Mouse (Mus musculus): ENCODE data around the gene Hyal4.

Hyal4 gene

GRCm38 (mm10) chr6:24748029-24748428 is at the start of gene Hyal4:
Gene Hyal4, plus strand, starts transcription at chr6:24748329.
- no peak for DNase-seq (ENCODE audit: low spot score)

- DNase-seq (ENCODE audit: low spot score) = no peak
Observed at GRCm38 (mm10) chr6:24707090-24707489, 41.0 kb upstream of the Hyal4 start.

GRCm38 (mm10) chr6:24707499-24707898 is 40.6 kb upstream of the Hyal4 start:
- no peak for DNase-seq (ENCODE audit: low spot score)

GRCm38 (mm10) chr6:24721317-24722099 is 26.6 kb upstream of the Hyal4 start:
- peak; percentile 38 for DNase-seq (ENCODE audit: low spot score)

GRCm38 (mm10) chr6:24728130-24728529 is 20.0 kb upstream of the Hyal4 start:
- no peak for DNase-seq (ENCODE audit: low spot score)

GRCm38 (mm10) chr6:24732945-24733344 is 15.2 kb upstream of the Hyal4 start, which contains the start of gene Hyal6:
Gene Hyal6, plus strand, starts transcription at chr6:24733245.
- no peak for DNase-seq (ENCODE audit: low spot score)

- no peak for DNase-seq (ENCODE audit: low spot score)
Observed at GRCm38 (mm10) chr6:24734565-24734964, 13.6 kb upstream of the Hyal4 start.

GRCm38 (mm10) chr6:24759281-24759680 is 11.2 kb downstream of the Hyal4 start:
- no peak for DNase-seq (ENCODE audit: low spot score)

- no peak for DNase-seq (ENCODE audit: low spot score)
Observed at GRCm38 (mm10) chr6:24766261-24766660, 18.1 kb downstream of the Hyal4 start.

- DNase-seq (ENCODE audit: low spot score) = no peak
Observed at GRCm38 (mm10) chr6:24779182-24779581, 31.1 kb downstream of the Hyal4 start.

- DNase-seq (ENCODE audit: low spot score) = no peak
Observed at GRCm38 (mm10) chr6:24790888-24791287, 42.8 kb downstream of the Hyal4 start, which contains the start of gene Spam1. Gene Spam1, plus strand, starts transcription at chr6:24791188.
